Mouse (Mus musculus) bone marrow, adult 2 months (tissue): ENCODE measurements around the gene Olfr781.

Experiments used
- CTCF ChIP-seq: fragments of 200-500 bp; IDR thresholded peaks from 2 replicates; pipeline ENCODE4 v1.5.1; 2011; ENCODE audit warnings: low read length, control low read depth; ENCODE audit not compliant: control insufficient read depth, insufficient read depth
- POLR2A ChIP-seq: fragments of 200-500 bp; IDR thresholded peaks from 2 replicates; pipeline ENCODE4 v1.6.1; 2011; ENCODE audit warnings: low read depth, mild to moderate bottlenecking, control low read depth, low read length, borderline replicate concordance; ENCODE audit not compliant: control insufficient read depth

GRCm38 (mm10) chr10:129317817-129318216, 10.8 kb upstream of the Olfr781 start, which contains the start of gene Olfr780:
- no peak for TF ChIP-seq CTCF
- no peak for TF ChIP-seq POLR2A
